Mouse (Mus musculus): ENCODE measurements around the gene Sema4f. TPM values are rescaled to one million over a fixed set of nuclear protein-coding genes. Genes with fewer than 3 reads are reported as not detected.

Gene Sema4f
- polyA plus RNA-seq, 1 experiment from 2014 or later, result 2.2 TPM

DNA sequence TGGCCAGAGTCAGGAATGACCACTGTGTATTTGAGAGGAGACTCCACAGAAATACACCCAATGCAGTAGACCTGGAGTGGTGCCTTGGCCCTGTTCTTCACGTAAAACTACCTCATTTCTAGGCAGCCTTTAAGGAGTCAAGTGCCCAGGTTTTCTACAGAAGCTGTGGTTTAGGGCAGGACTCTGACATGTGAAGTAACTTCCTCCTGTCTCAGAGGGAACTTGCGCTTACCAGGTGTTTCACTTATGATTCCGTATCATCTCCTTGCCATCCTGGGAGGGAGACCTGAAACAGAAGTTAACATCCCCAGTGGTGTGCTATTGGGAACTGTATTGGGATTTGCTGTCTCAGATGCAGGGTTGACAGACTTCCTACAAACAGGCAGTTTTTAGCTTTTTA is 1.2 kb upstream of the Sema4f start:
- ATAC-seq (replicated peaks; ENCODE audit: low FRiP score) (no peak), DNase-seq (ENCODE audit: low spot score) (no peak)
- Histone ChIP-seq H3K27me3 (ENCODE audit: control insufficient read depth, insufficient read depth, low read length) (peaks cover 5% of the 10 kb centered on the region), H3K36me3 (ENCODE audit: control insufficient read depth, insufficient read depth, low read length) (no peaks in the 10 kb centered on the region), H3K9me3 (ENCODE audit: control insufficient read depth, low read length) (no peaks in the 10 kb centered on the region), H3K4me2 (ENCODE audit: low read depth, low read length, severe bottlenecking) (no peak overlapping the region), H3K4me3 (ENCODE audit: low read depth, low read length) (no peak overlapping the region), H3K4me1 (replicated peaks; ENCODE audit: control insufficient read depth, insufficient read depth, low read length) (peaks cover 4% of the 10 kb centered on the region; the same call in 1 of the 2 replicates), H3K9ac (ENCODE audit: low read length) (no peak overlapping the region), H3K27ac (ENCODE audit: low read depth, low read length) (no peak overlapping the region)
- WGBS, result 76% methylated on average over 3 of the region's 3 CpGs

DNA sequence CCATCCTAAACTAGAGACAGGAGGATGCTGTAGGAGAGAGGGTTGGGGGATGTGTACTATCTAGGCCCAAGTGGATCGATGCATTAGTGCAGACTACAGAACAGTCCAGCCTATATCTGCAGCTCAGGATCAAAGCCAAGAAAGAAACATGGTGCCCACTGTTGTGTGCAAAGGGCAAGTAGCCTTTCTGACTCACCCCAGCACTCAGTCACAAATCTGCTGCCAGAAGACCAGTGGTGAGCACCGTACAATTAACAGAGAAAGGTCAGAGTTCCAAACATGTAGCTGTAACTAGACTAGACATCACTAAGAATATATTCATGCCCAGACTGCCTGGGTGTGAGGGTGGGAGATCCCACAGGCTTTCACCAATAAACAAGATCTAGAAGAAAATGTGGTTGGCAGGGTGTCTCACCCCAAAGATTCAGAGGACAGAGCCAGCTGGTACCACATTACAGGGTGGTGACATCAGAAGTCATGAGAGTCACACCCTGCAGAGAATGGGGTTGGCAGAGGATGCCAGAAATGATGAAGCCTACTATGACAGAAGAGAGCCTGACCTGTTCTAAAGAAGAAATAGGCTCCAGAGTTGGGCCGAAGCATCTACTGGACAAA is 4.8 kb downstream of the Sema4f start:
- no peak for ATAC-seq (replicated peaks; ENCODE audit: low FRiP score)
- Histone ChIP-seq H3K4me1 (replicated peaks; ENCODE audit: control insufficient read depth, insufficient read depth, low read length) (peaks cover 4% of the 10 kb centered on the region; the same call in 1 of the 2 replicates), H3K27me3 (ENCODE audit: control insufficient read depth, insufficient read depth, low read length) (peaks cover 5% of the 10 kb centered on the region), H3K9me3 (ENCODE audit: control insufficient read depth, low read length) (no peaks in the 10 kb centered on the region), H3K4me2 (ENCODE audit: low read depth, low read length, severe bottlenecking) (no peak overlapping the region), H3K27ac (ENCODE audit: low read depth, low read length) (no peak overlapping the region), H3K9ac (ENCODE audit: low read length) (no peak overlapping the region), H3K4me3 (ENCODE audit: low read depth, low read length) (no peak overlapping the region), H3K36me3 (ENCODE audit: control insufficient read depth, insufficient read depth, low read length) (no peaks in the 10 kb centered on the region)
- DNase-seq (ENCODE audit: low spot score), result no peak
- WGBS, result 99% methylated on average over 3 of the region's 3 CpGs

- no peaks in the 10 kb centered on the region for H3K27me3 ChIP-seq (ENCODE audit: control insufficient read depth, insufficient read depth, low read length)
- H3K9me3 ChIP-seq (ENCODE audit: control insufficient read depth, low read length), result no peaks in the 10 kb centered on the region
- H3K4me3 ChIP-seq (ENCODE audit: low read depth, low read length), result no peak overlapping the region
- ATAC-seq (replicated peaks; ENCODE audit: low FRiP score) (no peak), DNase-seq (ENCODE audit: low spot score) (no peak)
- no peaks in the 10 kb centered on the region for H3K36me3 ChIP-seq (ENCODE audit: control insufficient read depth, insufficient read depth, low read length)
- WGBS, result 80% methylated on average over 5 of the region's 5 CpGs
- H3K4me1 ChIP-seq (replicated peaks; ENCODE audit: control insufficient read depth, insufficient read depth, low read length), result no peaks in the 10 kb centered on the region
- no peak overlapping the region for H3K27ac ChIP-seq (ENCODE audit: low read depth, low read length)
- H3K9ac ChIP-seq (ENCODE audit: low read length), result no peak overlapping the region
- no peak overlapping the region for H3K4me2 ChIP-seq (ENCODE audit: low read depth, low read length, severe bottlenecking)
Observed at GRCm38 (mm10) chr6:82927617-82928016, 12.0 kb downstream of the Sema4f start.

- ATAC-seq (replicated peaks; ENCODE audit: low FRiP score), result no peak
- no peak overlapping the region for H3K27ac ChIP-seq (ENCODE audit: low read depth, low read length)
- no peaks in the 10 kb centered on the region for H3K4me1 ChIP-seq (replicated peaks; ENCODE audit: control insufficient read depth, insufficient read depth, low read length)
- no peaks in the 10 kb centered on the region for H3K9me3 ChIP-seq (ENCODE audit: control insufficient read depth, low read length)
- H3K9ac ChIP-seq (ENCODE audit: low read length), result no peak overlapping the region
- H3K4me3 ChIP-seq (ENCODE audit: low read depth, low read length), result no peak overlapping the region
- 91% methylated on average over 7 of the region's 7 CpGs for WGBS
- no peak for DNase-seq (ENCODE audit: low spot score)
- no peak overlapping the region for H3K4me2 ChIP-seq (ENCODE audit: low read depth, low read length, severe bottlenecking)
- no peaks in the 10 kb centered on the region for H3K27me3 ChIP-seq (ENCODE audit: control insufficient read depth, insufficient read depth, low read length)
- no peaks in the 10 kb centered on the region for H3K36me3 ChIP-seq (ENCODE audit: control insufficient read depth, insufficient read depth, low read length)
Observed at GRCm38 (mm10) chr6:82926528-82926927, 13.0 kb downstream of the Sema4f start.

GRCm38 (mm10) chr6:82926106-82926505 is 13.5 kb downstream of the Sema4f start:
- H3K27me3 ChIP-seq (ENCODE audit: control insufficient read depth, insufficient read depth, low read length), result no peaks in the 10 kb centered on the region
- 87% methylated on average over 10 of the region's 10 CpGs for WGBS
- no peak overlapping the region for H3K9ac ChIP-seq (ENCODE audit: low read length)
- ATAC-seq (replicated peaks; ENCODE audit: low FRiP score), result no peak
- H3K4me2 ChIP-seq (ENCODE audit: low read depth, low read length, severe bottlenecking), result no peak overlapping the region
- no peaks in the 10 kb centered on the region for H3K4me1 ChIP-seq (replicated peaks; ENCODE audit: control insufficient read depth, insufficient read depth, low read length)
- no peak for DNase-seq (ENCODE audit: low spot score)
- H3K36me3 ChIP-seq (ENCODE audit: control insufficient read depth, insufficient read depth, low read length), result no peaks in the 10 kb centered on the region
- H3K4me3 ChIP-seq (ENCODE audit: low read depth, low read length), result no peak overlapping the region
- no peaks in the 10 kb centered on the region for H3K9me3 ChIP-seq (ENCODE audit: control insufficient read depth, low read length)
- H3K27ac ChIP-seq (ENCODE audit: low read depth, low read length), result no peak overlapping the region

GRCm38 (mm10) chr6:82925005-82925404 is 14.6 kb downstream of the Sema4f start:
- no peaks in the 10 kb centered on the region for H3K9me3 ChIP-seq (ENCODE audit: control insufficient read depth, low read length)
- no peaks in the 10 kb centered on the region for H3K4me1 ChIP-seq (replicated peaks; ENCODE audit: control insufficient read depth, insufficient read depth, low read length)
- H3K4me3 ChIP-seq (ENCODE audit: low read depth, low read length), result no peak overlapping the region
- H3K27ac ChIP-seq (ENCODE audit: low read depth, low read length), result no peak overlapping the region
- H3K27me3 ChIP-seq (ENCODE audit: control insufficient read depth, insufficient read depth, low read length), result no peaks in the 10 kb centered on the region
- no peaks in the 10 kb centered on the region for H3K36me3 ChIP-seq (ENCODE audit: control insufficient read depth, insufficient read depth, low read length)
- no peak overlapping the region for H3K4me2 ChIP-seq (ENCODE audit: low read depth, low read length, severe bottlenecking)
- ATAC-seq (replicated peaks; ENCODE audit: low FRiP score) (no peak), DNase-seq (ENCODE audit: low spot score) (no peak)
- WGBS, result 52% methylated on average over 3 of the region's 3 CpGs
- H3K9ac ChIP-seq (ENCODE audit: low read length), result no peak overlapping the region

DNA sequence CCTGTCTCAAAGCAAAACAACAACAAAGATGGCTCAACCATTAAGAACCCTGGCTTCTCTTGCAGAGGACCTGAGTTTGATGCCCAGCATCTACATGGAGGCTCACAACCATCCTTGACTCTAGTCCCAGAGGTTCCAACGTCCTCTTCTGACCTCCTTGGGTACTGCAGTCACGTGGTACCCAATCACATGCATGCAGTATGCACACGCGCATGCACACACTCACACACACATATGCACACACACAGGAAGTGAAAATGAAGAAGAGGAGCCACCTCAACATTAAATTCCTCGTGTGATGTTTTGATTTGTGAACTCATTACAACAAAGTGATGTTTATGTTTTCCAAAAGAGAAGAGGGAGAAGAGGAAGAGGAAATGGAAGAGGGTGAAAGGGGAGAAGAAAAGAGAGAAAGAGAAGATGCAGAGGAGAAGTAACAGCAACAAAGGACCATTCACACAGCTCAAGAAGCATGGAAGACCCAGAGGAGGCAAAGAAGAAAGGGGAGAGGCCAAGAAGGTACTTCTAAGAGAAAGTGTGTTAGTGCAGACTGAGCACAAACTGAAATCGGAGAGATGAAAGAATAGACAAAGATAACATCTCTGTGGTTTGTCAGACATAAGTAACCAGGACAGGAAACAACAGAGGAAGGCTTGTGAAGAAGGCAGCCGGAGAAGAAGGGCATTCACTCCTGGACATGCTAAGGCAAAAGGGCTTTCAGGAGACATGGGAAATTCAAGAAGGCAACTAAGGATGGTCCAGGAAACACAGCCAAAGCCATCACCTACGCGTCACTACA is 17.9 kb downstream of the Sema4f start:
- H3K9ac ChIP-seq (ENCODE audit: low read length), result no peak overlapping the region
- no peak overlapping the region for H3K4me2 ChIP-seq (ENCODE audit: low read depth, low read length, severe bottlenecking)
- H3K27ac ChIP-seq (ENCODE audit: low read depth, low read length), result no peak overlapping the region
- H3K27me3 ChIP-seq (ENCODE audit: control insufficient read depth, insufficient read depth, low read length), result no peaks in the 10 kb centered on the region
- H3K9me3 ChIP-seq (ENCODE audit: control insufficient read depth, low read length), result no peaks in the 10 kb centered on the region
- H3K36me3 ChIP-seq (ENCODE audit: control insufficient read depth, insufficient read depth, low read length), result no peaks in the 10 kb centered on the region
- DNase-seq (ENCODE audit: low spot score), result no peak
- no peaks in the 10 kb centered on the region for H3K4me1 ChIP-seq (replicated peaks; ENCODE audit: control insufficient read depth, insufficient read depth, low read length)
- no peak for ATAC-seq (replicated peaks; ENCODE audit: low FRiP score)
- H3K4me3 ChIP-seq (ENCODE audit: low read depth, low read length), result no peak overlapping the region
- WGBS, result 80% methylated on average over 9 of the region's 9 CpGs

- no peak for ATAC-seq (replicated peaks; ENCODE audit: low FRiP score)
- WGBS, result 60% methylated on average over 8 of the region's 8 CpGs
- no peaks in the 10 kb centered on the region for H3K9me3 ChIP-seq (ENCODE audit: control insufficient read depth, low read length)
- no peak overlapping the region for H3K27ac ChIP-seq (ENCODE audit: low read depth, low read length)
- no peaks in the 10 kb centered on the region for H3K36me3 ChIP-seq (ENCODE audit: control insufficient read depth, insufficient read depth, low read length)
- H3K4me1 ChIP-seq (replicated peaks; ENCODE audit: control insufficient read depth, insufficient read depth, low read length), result no peaks in the 10 kb centered on the region
- no peak overlapping the region for H3K9ac ChIP-seq (ENCODE audit: low read length)
- no peak for DNase-seq (ENCODE audit: low spot score)
- H3K27me3 ChIP-seq (ENCODE audit: control insufficient read depth, insufficient read depth, low read length), result no peaks in the 10 kb centered on the region
- no peak overlapping the region for H3K4me3 ChIP-seq (ENCODE audit: low read depth, low read length)
- H3K4me2 ChIP-seq (ENCODE audit: low read depth, low read length, severe bottlenecking), result no peak overlapping the region
Observed at GRCm38 (mm10) chr6:82919520-82919919, 20.0 kb downstream of the Sema4f start.

DNA sequence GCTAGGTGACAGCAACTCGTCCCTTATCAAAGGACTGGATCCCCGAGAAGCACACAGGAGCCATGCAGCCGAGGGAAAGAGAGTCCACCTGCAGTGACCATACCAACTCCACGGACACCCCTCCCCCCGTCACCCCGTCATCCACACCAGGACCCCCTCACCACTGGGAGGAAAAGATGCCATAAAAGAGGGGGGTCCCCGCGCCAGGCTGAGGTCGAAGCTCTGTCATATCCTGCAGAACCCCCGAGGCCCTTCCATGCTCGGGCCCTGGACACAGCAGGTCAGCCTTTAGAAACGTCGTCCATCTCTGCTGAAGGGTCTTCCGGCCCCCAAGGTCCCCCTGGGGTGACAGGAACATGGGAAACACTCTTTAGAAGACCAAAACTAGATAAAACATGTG is 21.2 kb downstream of the Sema4f start:
- Histone ChIP-seq H3K9me3 (ENCODE audit: control insufficient read depth, low read length) (no peaks in the 10 kb centered on the region), H3K27me3 (ENCODE audit: control insufficient read depth, insufficient read depth, low read length) (no peaks in the 10 kb centered on the region), H3K4me2 (ENCODE audit: low read depth, low read length, severe bottlenecking) (no peak overlapping the region), H3K9ac (ENCODE audit: low read length) (no peak overlapping the region), H3K4me1 (replicated peaks; ENCODE audit: control insufficient read depth, insufficient read depth, low read length) (no peaks in the 10 kb centered on the region), H3K36me3 (ENCODE audit: control insufficient read depth, insufficient read depth, low read length) (no peaks in the 10 kb centered on the region), H3K4me3 (ENCODE audit: low read depth, low read length) (no peak overlapping the region), H3K27ac (ENCODE audit: low read depth, low read length) (no peak overlapping the region)
- DNase-seq (ENCODE audit: low spot score), result no peak
- ATAC-seq (replicated peaks; ENCODE audit: low FRiP score), result no peak
- 81% methylated on average over 14 of the region's 14 CpGs for WGBS
